Mouse (Mus musculus) CD4-positive, CD25-positive, alpha-beta regulatory T cell, adult 4 months (primary cell): ENCODE results near the gene Prdm10. TPM values are rescaled to one million over a fixed set of nuclear protein-coding genes. Genes with fewer than 3 reads are reported as not detected.

Source experiments
- ATAC-seq: one replicate; pipeline ENCODE4 v1.8.0; 2017
- polyA plus RNA-seq, 2 experiments: library from polyadenylated mRNA; unstranded; fragments of 100-300 nt; shearing (Covaris generic); gene quantifications; one replicate each; pipeline ENCODE4 v1.2.1; 2017

Gene Prdm10
- 10 to 100 TPM in 1 of 2 experiments, 1 to 10 TPM in 1; 9.6 to 10.1 TPM for polyA plus RNA-seq

GRCm38 (mm10) chr9:31280366-31281010 is at the start of gene Prdm10:
Gene Prdm10, plus strand, starts transcription at chr9:31280538.
- ATAC-seq = peak; percentile 77

GRCm38 (mm10) chr9:31235030-31235429 is 45.3 kb upstream of the Prdm10 start:
- no peak for ATAC-seq

- ATAC-seq = no peak
Measured at GRCm38 (mm10) chr9:31235489-31235888, 44.8 kb upstream of the Prdm10 start.

GRCm38 (mm10) chr9:31236079-31236478 is 44.3 kb upstream of the Prdm10 start:
- ATAC-seq = no peak

- ATAC-seq = no peak
Measured at GRCm38 (mm10) chr9:31238526-31238925, 41.8 kb upstream of the Prdm10 start.

- ATAC-seq = no peak
Measured at GRCm38 (mm10) chr9:31239551-31239950, 40.8 kb upstream of the Prdm10 start.

GRCm38 (mm10) chr9:31240522-31241207 is 39.7 kb upstream of the Prdm10 start:
- no peak for ATAC-seq

- no peak for ATAC-seq
Measured at GRCm38 (mm10) chr9:31241208-31241699, 39.1 kb upstream of the Prdm10 start.

- ATAC-seq = peak; percentile 49
Measured at GRCm38 (mm10) chr9:31243306-31243938, 36.9 kb upstream of the Prdm10 start.

- ATAC-seq = no peak
Measured at GRCm38 (mm10) chr9:31243939-31244333, 36.4 kb upstream of the Prdm10 start.

- ATAC-seq = no peak
Measured at GRCm38 (mm10) chr9:31245006-31245405, 35.3 kb upstream of the Prdm10 start.

GRCm38 (mm10) chr9:31246421-31246820 is 33.9 kb upstream of the Prdm10 start:
- ATAC-seq = no peak

- no peak for ATAC-seq
Measured at GRCm38 (mm10) chr9:31247447-31248220, 32.7 kb upstream of the Prdm10 start.

GRCm38 (mm10) chr9:31252182-31252799 is 28.0 kb upstream of the Prdm10 start:
- ATAC-seq = peak; percentile 36

GRCm38 (mm10) chr9:31253311-31253734 is 27.0 kb upstream of the Prdm10 start:
- ATAC-seq = no peak

- ATAC-seq = no peak
Measured at GRCm38 (mm10) chr9:31253866-31254696, 26.3 kb upstream of the Prdm10 start.

GRCm38 (mm10) chr9:31254697-31255004 is 25.7 kb upstream of the Prdm10 start:
- ATAC-seq = peak; percentile 91

GRCm38 (mm10) chr9:31255953-31256352 is 24.4 kb upstream of the Prdm10 start:
- no peak for ATAC-seq

GRCm38 (mm10) chr9:31258237-31258636 is 22.1 kb upstream of the Prdm10 start:
- ATAC-seq = no peak

- no peak for ATAC-seq
Measured at GRCm38 (mm10) chr9:31260219-31260618, 20.1 kb upstream of the Prdm10 start.
